Mouse (Mus musculus) kidney, adult 2 months (tissue): ENCODE results near the gene Gng8.

ENCODE experiments used
- CTCF ChIP-seq: fragments of 200-500 bp; conservative IDR thresholded peaks from 2 replicates; pipeline ENCODE4 v1.5.1; 2011; ENCODE audit warnings: low read depth, mild to moderate bottlenecking, control low read depth, low read length, moderate library complexity, mixed read lengths; ENCODE audit not compliant: insufficient read depth, insufficient read length
- POLR2A ChIP-seq: fragments of 200-500 bp; IDR thresholded peaks from one replicate; pipeline ENCODE4 v1.6.1; 2011; ENCODE audit warnings: low read depth, low read length, control low read depth

DNA sequence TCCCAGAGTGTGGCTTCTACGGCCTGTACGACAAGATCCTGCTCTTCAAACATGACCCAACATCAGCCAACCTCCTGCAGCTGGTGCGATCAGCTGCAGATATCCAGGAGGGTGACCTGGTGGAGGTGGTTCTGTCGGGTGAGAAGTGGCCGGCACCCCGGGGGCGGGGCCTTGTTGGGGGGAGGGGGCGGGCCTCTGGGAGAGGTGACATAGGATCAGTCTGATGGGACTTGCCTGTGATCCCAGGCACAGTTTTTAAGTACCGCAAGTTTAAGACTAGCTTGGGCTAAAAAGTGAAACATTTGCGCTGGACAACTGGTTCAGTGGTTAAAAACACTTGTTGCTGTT, 45.8 kb upstream of the Gng8 start:
- TF ChIP-seq POLR2A (no peak), CTCF (no peak)
